Mouse (Mus musculus): ENCODE data around the gene Kcnj5. TPM values are rescaled to one million over a fixed set of nuclear protein-coding genes. Genes with fewer than 3 reads are reported as not detected.
A peak's percentile ranks its signal among the peaks of the same experiment; 100 is the strongest.

The Kcnj5 gene
- polyA plus RNA-seq, 1 experiment from 2014 or later, result 2.4 TPM

DNA sequence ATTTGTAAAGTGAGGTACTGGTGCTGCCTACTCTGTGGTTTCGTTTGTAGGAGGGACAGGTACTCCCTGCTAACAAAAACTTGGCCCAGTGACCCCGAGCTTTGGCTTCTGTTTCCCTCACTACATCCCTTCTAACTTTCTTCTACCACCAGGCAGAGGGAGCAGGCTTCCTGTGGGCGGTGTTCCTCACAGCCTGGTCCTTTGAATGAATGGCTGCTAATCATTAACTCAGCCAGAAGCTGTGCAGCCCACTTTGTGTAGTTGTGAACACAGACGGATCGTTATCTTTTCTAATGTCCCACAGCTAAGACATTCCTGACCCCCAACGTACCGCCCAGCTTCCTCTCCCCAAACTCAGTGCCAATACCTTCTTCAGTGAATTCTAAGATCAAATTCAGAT, 52.5 kb downstream of the Kcnj5 start:
- no peak overlapping the region for H3K27ac ChIP-seq
- no peak overlapping the region for H3K4me3 ChIP-seq (replicated peaks; ENCODE audit: low read depth, low read length)
- H3K27me3 ChIP-seq (ENCODE audit: insufficient read depth, low read length), result no peaks in the 10 kb centered on the region
- H3K9ac ChIP-seq (ENCODE audit: low read depth, low read length), result no peak overlapping the region
- no peaks in the 10 kb centered on the region for H3K36me3 ChIP-seq (ENCODE audit: insufficient read depth, low read length)
- no peaks in the 10 kb centered on the region for H3K9me3 ChIP-seq (replicated peaks; ENCODE audit: low read length)
- 31% methylated on average over 7 of the region's 7 CpGs for WGBS
- DNase-seq (ENCODE audit: low spot score) (no peak), ATAC-seq (replicated peaks; ENCODE audit: low FRiP score, low read depth) (no peak)
- no peaks in the 10 kb centered on the region for H3K4me1 ChIP-seq (replicated peaks; ENCODE audit: insufficient read depth, low read length)
- H3K4me2 ChIP-seq (ENCODE audit: low read length), result peak overlapping the region; percentile 25; the same call in 1 of the 2 replicates
- TF ChIP-seq CTCF (IDR thresholded peaks at IDR 0.05; ENCODE audit: low read depth), result no peak; the same call in 1 of the 2 replicates

GRCm38 (mm10) chr9:32283591-32283990, 60.6 kb downstream of the Kcnj5 start:
- WGBS, result 55% methylated on average over 5 of the region's 5 CpGs

DNA sequence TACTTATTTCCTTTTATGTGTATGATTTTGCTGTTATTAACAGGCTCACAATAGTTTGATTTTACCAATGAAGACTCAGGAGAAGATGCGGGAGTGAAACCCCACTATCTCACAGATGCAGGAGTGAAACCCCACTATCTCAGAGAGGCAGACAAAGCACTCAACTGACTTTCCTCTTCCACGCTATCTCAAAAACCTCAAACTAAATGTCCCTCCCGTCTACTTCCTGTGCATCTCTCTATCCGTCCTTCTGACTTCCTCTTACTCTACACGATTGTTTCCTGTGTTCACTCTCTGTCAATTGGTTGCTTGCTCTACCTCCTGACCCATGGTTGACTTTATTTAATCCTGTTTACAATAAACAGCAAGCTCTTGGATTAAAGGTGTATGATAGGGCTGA, 63.7 kb downstream of the Kcnj5 start:
- ATAC-seq (replicated peaks; ENCODE audit: low FRiP score, low read depth), result no peak
- Histone ChIP-seq H3K4me1 (replicated peaks; ENCODE audit: insufficient read depth, low read length) (no peaks in the 10 kb centered on the region; the same call in 1 of the 2 replicates), H3K27me3 (ENCODE audit: insufficient read depth, low read length) (no peaks in the 10 kb centered on the region), H3K36me3 (ENCODE audit: insufficient read depth, low read length) (no peaks in the 10 kb centered on the region), H3K9me3 (replicated peaks; ENCODE audit: low read length) (no peaks in the 10 kb centered on the region), H3K4me3 (replicated peaks; ENCODE audit: low read depth, low read length) (no peak overlapping the region), H3K27ac (no peak overlapping the region), H3K9ac (ENCODE audit: low read depth, low read length) (no peak overlapping the region), H3K4me2 (ENCODE audit: low read length) (no peak overlapping the region)
- no peak for TF ChIP-seq CTCF (IDR thresholded peaks at IDR 0.05; ENCODE audit: low read depth)
- no peak for DNase-seq (ENCODE audit: low spot score)
- WGBS, result 83% methylated on average over 5 of the region's 5 CpGs

More at GRCm38 (mm10) chr9:32283591-32283990, 60.6 kb downstream of the Kcnj5 start:
- Histone ChIP-seq H3K4me1 (replicated peaks; ENCODE audit: insufficient read depth, low read length) (no peaks in the 10 kb centered on the region; the same call in 1 of the 2 replicates), H3K9ac (ENCODE audit: low read depth, low read length) (no peak overlapping the region), H3K36me3 (ENCODE audit: insufficient read depth, low read length) (no peaks in the 10 kb centered on the region), H3K4me3 (replicated peaks; ENCODE audit: low read depth, low read length) (no peak overlapping the region), H3K27ac (peak overlapping the region; percentile 48), H3K27me3 (ENCODE audit: insufficient read depth, low read length) (no peaks in the 10 kb centered on the region), H3K4me2 (ENCODE audit: low read length) (no peak overlapping the region), H3K9me3 (replicated peaks; ENCODE audit: low read length) (no peaks in the 10 kb centered on the region)
- DNase-seq (ENCODE audit: low spot score), result peak; percentile 22
- no peak; the same call in 1 of the 2 replicates for ATAC-seq (replicated peaks; ENCODE audit: low FRiP score, low read depth)
- TF ChIP-seq CTCF (IDR thresholded peaks at IDR 0.05; ENCODE audit: low read depth), result no peak

DNA sequence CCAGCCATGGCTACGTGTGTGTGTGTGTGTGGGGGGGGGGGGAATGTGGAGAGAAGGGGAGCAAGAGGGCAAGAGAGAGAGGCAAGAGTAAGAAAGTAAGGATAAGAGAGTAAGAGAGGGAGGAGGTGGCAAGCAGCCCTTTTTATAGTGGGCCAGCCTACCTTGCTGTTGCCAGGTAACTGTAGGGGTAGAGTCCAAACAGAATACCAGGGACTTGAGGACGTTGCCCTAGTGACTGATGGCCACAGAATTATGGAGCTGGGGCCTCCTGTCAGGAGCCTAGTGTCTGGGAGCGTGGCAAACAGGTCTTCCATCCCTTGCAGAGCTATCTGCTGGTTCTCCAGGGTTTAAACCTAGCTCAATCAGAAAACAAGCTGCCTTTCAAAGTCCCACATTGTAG, 64.4 kb downstream of the Kcnj5 start:
- DNase-seq (ENCODE audit: low spot score), result no peak
- WGBS, result 69% methylated on average over 3 of the region's 3 CpGs
- H3K36me3 ChIP-seq (ENCODE audit: insufficient read depth, low read length), result no peaks in the 10 kb centered on the region
- no peak overlapping the region for H3K9ac ChIP-seq (ENCODE audit: low read depth, low read length)
- no peak overlapping the region for H3K4me2 ChIP-seq (ENCODE audit: low read length)
- H3K4me1 ChIP-seq (replicated peaks; ENCODE audit: insufficient read depth, low read length), result no peaks in the 10 kb centered on the region; the same call in 1 of the 2 replicates
- no peaks in the 10 kb centered on the region for H3K27me3 ChIP-seq (ENCODE audit: insufficient read depth, low read length)
- no peak for TF ChIP-seq CTCF (IDR thresholded peaks at IDR 0.05; ENCODE audit: low read depth)
- H3K27ac ChIP-seq, result no peak overlapping the region
- H3K4me3 ChIP-seq (replicated peaks; ENCODE audit: low read depth, low read length), result no peak overlapping the region
- H3K9me3 ChIP-seq (replicated peaks; ENCODE audit: low read length), result no peaks in the 10 kb centered on the region
- peak; percentile 61; the same call in 1 of the 2 replicates for ATAC-seq (replicated peaks; ENCODE audit: low FRiP score, low read depth)

DNA sequence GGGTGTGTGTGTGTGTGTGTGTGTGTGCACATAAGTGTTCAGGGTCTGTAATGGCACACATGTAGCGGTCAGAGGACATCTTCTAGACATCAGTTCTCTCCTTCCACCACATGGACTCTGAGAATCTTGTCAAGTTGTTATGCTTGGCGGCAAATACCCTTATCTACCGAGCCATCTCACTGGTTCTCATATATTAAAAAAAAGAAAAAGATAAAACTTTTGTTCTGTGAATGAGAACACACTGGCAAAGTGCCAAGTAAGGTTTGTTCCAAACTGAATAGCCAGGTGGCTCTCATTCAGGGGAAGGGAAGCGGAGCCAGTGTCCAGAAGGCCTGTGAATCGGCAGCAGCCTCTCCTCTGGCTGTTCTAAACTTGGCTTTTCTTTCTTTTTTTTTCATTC, 66.1 kb downstream of the Kcnj5 start:
- Histone ChIP-seq H3K4me1 (replicated peaks; ENCODE audit: insufficient read depth, low read length) (no peaks in the 10 kb centered on the region; the same call in 1 of the 2 replicates), H3K9ac (ENCODE audit: low read depth, low read length) (no peak overlapping the region), H3K36me3 (ENCODE audit: insufficient read depth, low read length) (no peaks in the 10 kb centered on the region), H3K4me3 (replicated peaks; ENCODE audit: low read depth, low read length) (no peak overlapping the region), H3K27me3 (ENCODE audit: insufficient read depth, low read length) (no peaks in the 10 kb centered on the region), H3K4me2 (ENCODE audit: low read length) (no peak overlapping the region), H3K9me3 (replicated peaks; ENCODE audit: low read length) (no peaks in the 10 kb centered on the region), H3K27ac (no peak overlapping the region)
- WGBS, result 85% methylated on average over 5 of the region's 5 CpGs
- TF ChIP-seq CTCF (IDR thresholded peaks at IDR 0.05; ENCODE audit: low read depth), result no peak
- no peak for DNase-seq (ENCODE audit: low spot score)
- ATAC-seq (replicated peaks; ENCODE audit: low FRiP score, low read depth), result no peak

DNA sequence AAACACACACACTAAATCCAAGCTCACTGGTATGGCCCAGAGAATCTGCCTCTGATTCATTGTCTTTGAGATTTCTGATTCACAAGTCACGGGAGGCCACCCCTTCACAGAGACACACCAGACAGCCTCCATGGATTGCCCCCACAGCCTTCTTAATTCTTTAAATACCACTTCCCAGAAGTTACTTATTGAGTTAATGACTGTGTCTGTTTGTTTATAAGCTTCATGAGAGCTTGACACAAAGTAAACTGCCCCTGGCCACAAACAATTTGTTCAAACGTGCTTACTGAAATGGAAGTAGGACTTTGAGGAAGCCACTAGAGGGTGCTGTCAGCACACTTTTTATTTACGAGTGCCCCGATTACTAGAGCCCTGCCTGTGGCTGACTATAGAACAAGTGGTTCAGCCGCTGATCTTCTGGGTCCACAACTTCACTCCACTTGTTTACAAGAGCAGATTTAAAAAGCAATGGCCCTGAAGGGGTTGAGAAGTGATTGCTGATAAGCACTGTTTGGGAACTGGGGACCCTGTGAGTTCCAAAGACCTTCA, 72.2 kb downstream of the Kcnj5 start:
- H3K36me3 ChIP-seq (ENCODE audit: insufficient read depth, low read length), result no peaks in the 10 kb centered on the region
- no peaks in the 10 kb centered on the region for H3K4me1 ChIP-seq (replicated peaks; ENCODE audit: insufficient read depth, low read length)
- no peak overlapping the region for H3K27ac ChIP-seq
- no peak overlapping the region for H3K4me2 ChIP-seq (ENCODE audit: low read length)
- H3K4me3 ChIP-seq (replicated peaks; ENCODE audit: low read depth, low read length), result no peak overlapping the region
- TF ChIP-seq CTCF (IDR thresholded peaks at IDR 0.05; ENCODE audit: low read depth), result peak; percentile 85
- WGBS, result 13% methylated on average over 5 of the region's 5 CpGs
- peak; percentile 95 for DNase-seq (ENCODE audit: low spot score)
- 0 out of 2 replicates have a peak, but pooled peaks have one; percentile 50 for ATAC-seq (replicated peaks; ENCODE audit: low FRiP score, low read depth)
- no peaks in the 10 kb centered on the region for H3K9me3 ChIP-seq (replicated peaks; ENCODE audit: low read length)
- H3K27me3 ChIP-seq (ENCODE audit: insufficient read depth, low read length), result no peaks in the 10 kb centered on the region
- H3K9ac ChIP-seq (ENCODE audit: low read depth, low read length), result no peak overlapping the region

Other genes with a start within 250 kb of the Kcnj5 start
- gene Arhgap32, start 228.2 kb downstream of the Kcnj5 start, polyA plus RNA-seq (2015; fragmentation: Nextera tagmentation; extraction: Ambion mirVana), result 9.4 and 10.1 TPM in 2 replicates
- gene Kcnj1, start 28.1 kb upstream of the Kcnj5 start, polyA plus RNA-seq (2015; fragmentation: Nextera tagmentation; extraction: Ambion mirVana), result 35.9 and 38.7 TPM in 2 replicates
- 21.6 and 23.6 TPM in 2 replicates for gene Fli1, start 198.5 kb upstream of the Kcnj5 start, polyA plus RNA-seq (2015; fragmentation: Nextera tagmentation; extraction: Ambion mirVana)

Data from kidney, postnatal 0 days (tissue).